Mouse (Mus musculus) CH12.LX (cell line): ENCODE measurements around the gene Zfp626. TPM values are rescaled to one million over a fixed set of nuclear protein-coding genes. Genes with fewer than 3 reads are reported as not detected.
"Not testable (repeated sequence)": the region's sequence is repeated elsewhere in the genome, so short reads cannot be mapped to it uniquely, and the experiment has no call there.

Experiments used
- DNase-seq: peaks from one replicate; pipeline ENCODE4 v3.0.0-alpha.2; 2013; ENCODE audit errors: extremely low read depth
- H3K27ac ChIP-seq: 2 replicates; pipeline ENCODE4 v1.5.1; 2012; ENCODE audit warnings: low read depth, mild to moderate bottlenecking, control low read depth, moderate library complexity; ENCODE audit not compliant: insufficient read depth
- H3K27me3 ChIP-seq: replicated peaks from 2 replicates; pipeline ENCODE3; 2012; ENCODE audit warnings: inconsistent platforms
- H3K36me3 ChIP-seq, 2 experiments: replicated peaks in 1 of 2; 2 replicates each; pipeline versions ENCODE3 to v1.6.1; 2012; ENCODE audit warnings: inconsistent platforms in 1 of 2, low read length in 1 of 2, mild to moderate bottlenecking in 1 of 2, mixed read lengths in 1 of 2, moderate library complexity in 1 of 2; ENCODE audit not compliant: control insufficient read depth in 1 of 2, insufficient read depth in 1 of 2
- H3K4me1 ChIP-seq, 2 experiments: 2 replicates each; pipeline ENCODE4 v1.6.1; 2012; ENCODE audit warnings: inconsistent platforms in 1 of 2, moderate library complexity in 1 of 2; ENCODE audit not compliant: insufficient read depth in 2 of 2, control insufficient read depth in 1 of 2
- H3K4me2 ChIP-seq: 2 replicates; pipeline ENCODE4 v1.6.1; 2012; ENCODE audit warnings: low read depth, mild to moderate bottlenecking, control low read depth; ENCODE audit not compliant: poor library complexity, insufficient read depth, severe bottlenecking
- H3K4me3 ChIP-seq, 3 experiments: fragments of 150-350 bp in 1 of 3; sonication (generic) in 1 of 3; replicated peaks in 1 of 3; 2 replicates each; pipeline versions ENCODE3 to v1.5.1; 2011 to 2012; ENCODE audit warnings: low read depth in 2 of 3, low read length in 2 of 3, mild to moderate bottlenecking in 2 of 3, moderate library complexity in 2 of 3, control low read depth in 1 of 3, improper control_type of control experiment in 1 of 3, inconsistent platforms in 1 of 3, mixed read lengths in 1 of 3; ENCODE audit not compliant: poor library complexity in 1 of 3
- H3K79me2 ChIP-seq: replicated peaks from 2 replicates; pipeline ENCODE4 v1.6.1; 2012; ENCODE audit warnings: mild to moderate bottlenecking, moderate library complexity; ENCODE audit not compliant: control insufficient read depth, poor library complexity, insufficient read depth, severe bottlenecking; ENCODE audit errors: extremely low read depth
- H3K9ac ChIP-seq: 2 replicates; pipeline ENCODE4 v1.6.1; 2012; ENCODE audit warnings: low read depth, mild to moderate bottlenecking, control low read depth, moderate library complexity; ENCODE audit not compliant: insufficient read depth
- H3K9me3 ChIP-seq: replicated peaks from 2 replicates; pipeline ENCODE3; 2012; ENCODE audit warnings: low read length, inconsistent platforms, mixed read lengths
- HCFC1 ChIP-seq: IDR thresholded peaks from 2 replicates; pipeline ENCODE4 v1.6.1; 2012; ENCODE audit warnings: low read depth, mild to moderate bottlenecking, inconsistent platforms, low read length, improper control_type of control experiment
- MAX ChIP-seq: IDR thresholded peaks from 2 replicates; pipeline ENCODE4 v1.6.1; 2011; ENCODE audit warnings: low read length, improper control_type of control experiment
- MXI1 ChIP-seq: IDR thresholded peaks from 2 replicates; pipeline ENCODE4 v1.6.1; 2011; ENCODE audit warnings: mild to moderate bottlenecking, low read depth, low read length, improper control_type of control experiment
- MYC ChIP-seq: IDR thresholded peaks from 2 replicates; pipeline ENCODE4 v1.6.1; 2011; ENCODE audit warnings: low read depth, mild to moderate bottlenecking, improper control_type of control experiment, low read length
- POLR2AphosphoS2 ChIP-seq: IDR thresholded peaks from 2 replicates; pipeline ENCODE4 v1.6.1; 2011; ENCODE audit warnings: low read depth, low read length, improper control_type of control experiment
- SIN3A ChIP-seq: IDR thresholded peaks from 2 replicates; pipeline ENCODE4 v1.6.1; 2012; ENCODE audit warnings: low read length, improper control_type of control experiment, inconsistent platforms
- TBP ChIP-seq: conservative IDR thresholded peaks from 2 replicates; pipeline ENCODE4 v1.6.1; 2011; ENCODE audit warnings: low read depth, low read length, improper control_type of control experiment
- dilution Hi-C: fragments of 300-500 bp; cut with MboI; formaldehyde crosslinking; loops from 2 replicates; pipeline ENCODE4 v1.14.3; 2020; ENCODE audit warnings: low sequenced_read_pairs; ENCODE audit not compliant: extremely low pct_unique_long_range_greater_than_20kb, extremely low pct_ligation_motif_present
- in situ Hi-C: fragments of 300-500 bp; cut with MboI; formaldehyde crosslinking; loops from 3 replicates; pipeline ENCODE4 v1.14.3; 2019; ENCODE audit warnings: low sequenced_read_pairs, low pct_ligation_motif_present, low pct_unique_long_range_greater_than_20kb, mixed read lengths
- polyA plus RNA-seq: library from polyadenylated mRNA; unstranded; fragments of >175 nt; gene quantifications from 2 replicates; pipeline ENCODE4 v1.2.1, GENCODE M21; 2012; ENCODE audit warnings: low read depth; ENCODE audit not compliant: insufficient read length
- total RNA-seq, 2 experiments: library from RNA; depleted of rRNA; stranded (reverse); fragments of 300-350 nt in 1 of 2; fragments of >200 nt in 1 of 2; gene quantifications; 2 replicates each; pipeline ENCODE4 v1.2.3; 2012 to 2014

Zfp626 gene
- total and polyA plus RNA-seq, 3 experiments: 3.6 to 6.5 (median 3.6) TPM

- TF ChIP-seq POLR2AphosphoS2: peak; percentile 80; the same call in 1 of the 2 replicates
These were observed 53.6 kb downstream of the Zfp626 start (continued) for GRCm38 (mm10) chr7:27860396-27861235.

DNA sequence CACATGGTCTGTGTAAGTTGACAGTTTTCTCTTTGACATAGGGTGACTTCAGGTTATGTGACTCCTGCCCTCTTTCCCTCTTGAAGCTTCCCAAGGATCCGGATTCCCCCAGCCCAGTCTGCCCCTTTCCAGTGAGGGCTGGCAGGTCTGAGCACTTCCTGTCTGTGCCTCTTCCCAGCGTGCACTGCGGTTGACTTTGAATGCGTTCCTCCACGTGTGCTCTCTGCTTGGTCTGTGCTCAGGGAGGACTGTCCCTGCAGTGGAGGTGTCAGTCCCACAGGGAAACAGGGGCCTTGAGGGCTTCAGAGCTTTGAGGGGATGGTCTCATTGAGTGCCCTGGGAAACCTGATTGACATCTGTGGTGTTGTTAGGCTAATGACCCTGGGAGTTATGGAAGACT is 55.6 kb downstream of the Zfp626 start:
- H3K27me3 ChIP-seq, in situ Hi-C loops, H3K27ac ChIP-seq, H3K9ac ChIP-seq, dilution Hi-C loops, H3K4me3 ChIP-seq, H3K79me2 ChIP-seq, H3K9me3 ChIP-seq: not testable (repeated sequence)
- H3K4me1 ChIP-seq: peaks cover 8 to 30% of the 10 kb centered on the region in 2 experiments
- H3K36me3 ChIP-seq: peaks cover 29 to 33% of the 10 kb centered on the region in 2 experiments
- DNase-seq: peak; percentile 41
- TF ChIP-seq MXI1 (peak; percentile 52; the same call in 1 of the 2 replicates), SIN3A (0 out of 2 replicates have a peak, but pooled peaks have one; percentile 21), TBP (peak; percentile 79), MYC (0 out of 2 replicates have a peak, but pooled peaks have one; percentile 49), MAX (peak; percentile 71), HCFC1 (0 out of 2 replicates have a peak, but pooled peaks have one; percentile 24)
- 0 out of 2 replicates have a peak overlapping the region, but pooled peaks have one; percentile 98 for H3K4me2 ChIP-seq

Other genes starting within 250 kb of the Zfp626 start
- 40.3 and 41.8 TPM in 2 replicates for gene Akt2, start 215.6 kb upstream of the Zfp626 start, total RNA-seq (2012; rRNA removed)
- gene Akt2, start 215.6 kb upstream of the Zfp626 start, total RNA-seq (2014; rRNA removed): 39.3 and 39.5 TPM in 2 replicates
- gene Akt2, start 215.6 kb upstream of the Zfp626 start, polyA plus RNA-seq: 77.1 and 77.3 TPM in 2 replicates
- gene Ttc9b, start 153.3 kb upstream of the Zfp626 start, total RNA-seq (2012; rRNA removed): 0.08 TPM in 1 of 2 replicates, not detected in the other
- not detected in 2 replicates for gene Ttc9b, start 153.3 kb upstream of the Zfp626 start, total RNA-seq (2014; rRNA removed)
- gene Ttc9b, start 153.3 kb upstream of the Zfp626 start, polyA plus RNA-seq: not detected in 2 replicates
- 15.0 and 16.7 TPM in 2 replicates for gene Map3k10, start 132.6 kb upstream of the Zfp626 start, total RNA-seq (2012; rRNA removed)
- gene Map3k10, start 132.6 kb upstream of the Zfp626 start, total RNA-seq (2014; rRNA removed): 7.2 and 7.8 TPM in 2 replicates
- gene Map3k10, start 132.6 kb upstream of the Zfp626 start, polyA plus RNA-seq: 7.6 and 8.2 TPM in 2 replicates
- gene Zfp607b, start 117.9 kb upstream of the Zfp626 start, total RNA-seq (2012; rRNA removed): 0.76 and 1.2 TPM in 2 replicates
- gene Zfp607b, start 117.9 kb upstream of the Zfp626 start, total RNA-seq (2014; rRNA removed): 0.93 and 0.97 TPM in 2 replicates
- gene Zfp607b, start 117.9 kb upstream of the Zfp626 start, polyA plus RNA-seq: 0.90 and 1.0 TPM in 2 replicates
- gene Zfp60, start 75.8 kb upstream of the Zfp626 start, total RNA-seq (2012; rRNA removed): 7.8 and 8.2 TPM in 2 replicates
- 7.2 and 8.1 TPM in 2 replicates for gene Zfp60, start 75.8 kb upstream of the Zfp626 start, total RNA-seq (2014; rRNA removed)
- gene Zfp60, start 75.8 kb upstream of the Zfp626 start, polyA plus RNA-seq: 6.9 and 7.2 TPM in 2 replicates
- gene Zfp59, start 31.4 kb downstream of the Zfp626 start, total RNA-seq (2012; rRNA removed): 4.0 and 5.0 TPM in 2 replicates
- gene Zfp59, start 31.4 kb downstream of the Zfp626 start, total RNA-seq (2014; rRNA removed): 5.9 and 6.5 TPM in 2 replicates
- 3.4 and 4.0 TPM in 2 replicates for gene Zfp59, start 31.4 kb downstream of the Zfp626 start, polyA plus RNA-seq
- gene Zfp607a, start 50.3 kb downstream of the Zfp626 start, total RNA-seq (2012; rRNA removed): 7.0 and 7.8 TPM in 2 replicates
- 5.7 and 5.8 TPM in 2 replicates for gene Zfp607a, start 50.3 kb downstream of the Zfp626 start, total RNA-seq (2014; rRNA removed)
- gene Zfp607a, start 50.3 kb downstream of the Zfp626 start, polyA plus RNA-seq: 6.7 and 6.8 TPM in 2 replicates
- 3.9 and 5.0 TPM in 2 replicates for gene Zfp974, start 122.3 kb downstream of the Zfp626 start, total RNA-seq (2012; rRNA removed)
- gene Zfp974, start 122.3 kb downstream of the Zfp626 start, total RNA-seq (2014; rRNA removed): 2.3 TPM in 2 replicates
- 2.3 and 4.1 TPM in 2 replicates for gene Zfp974, start 122.3 kb downstream of the Zfp626 start, polyA plus RNA-seq
- gene Zfp780b, start 172.0 kb downstream of the Zfp626 start, total RNA-seq (2012; rRNA removed): 9.3 and 10.0 TPM in 2 replicates
- 7.1 and 7.8 TPM in 2 replicates for gene Zfp780b, start 172.0 kb downstream of the Zfp626 start, total RNA-seq (2014; rRNA removed)
- 4.6 and 4.9 TPM in 2 replicates for gene Zfp780b, start 172.0 kb downstream of the Zfp626 start, polyA plus RNA-seq
- 8.9 and 12.0 TPM in 2 replicates for gene Zfp850, start 206.9 kb downstream of the Zfp626 start, total RNA-seq (2012; rRNA removed)
- gene Zfp850, start 206.9 kb downstream of the Zfp626 start, total RNA-seq (2014; rRNA removed): 16.7 and 24.0 TPM in 2 replicates
- 10.8 and 13.7 TPM in 2 replicates for gene Zfp850, start 206.9 kb downstream of the Zfp626 start, polyA plus RNA-seq
- gene Psmc4, start 242.9 kb downstream of the Zfp626 start, total RNA-seq (2012; rRNA removed): 211 and 287 TPM in 2 replicates
- gene Psmc4, start 242.9 kb downstream of the Zfp626 start, total RNA-seq (2014; rRNA removed): 258 and 290 TPM in 2 replicates
- gene Psmc4, start 242.9 kb downstream of the Zfp626 start, polyA plus RNA-seq: 250 and 272 TPM in 2 replicates